Mouse (Mus musculus): Measurements from ENCODE around the gene Zfp976. TPM values are rescaled to one million over a fixed set of nuclear protein-coding genes. Genes with fewer than 3 reads are reported as not detected.
"Not testable (repeated sequence)": the region's sequence is repeated elsewhere in the genome, so short reads cannot be mapped to it uniquely, and the experiment has no call there.

Zfp976 gene
- total RNA-seq (2021), result 1 to 10 TPM; 3.9 to 4.7 TPM
- long read RNA-seq, experiment 1, partial matches to known transcripts, result 0 of 1 reads
- long read RNA-seq, experiment 1, other reads (novel, unspliced or antisense), result 1 of 1 reads
- long read RNA-seq, experiment 2, result 0 reads

DNA sequence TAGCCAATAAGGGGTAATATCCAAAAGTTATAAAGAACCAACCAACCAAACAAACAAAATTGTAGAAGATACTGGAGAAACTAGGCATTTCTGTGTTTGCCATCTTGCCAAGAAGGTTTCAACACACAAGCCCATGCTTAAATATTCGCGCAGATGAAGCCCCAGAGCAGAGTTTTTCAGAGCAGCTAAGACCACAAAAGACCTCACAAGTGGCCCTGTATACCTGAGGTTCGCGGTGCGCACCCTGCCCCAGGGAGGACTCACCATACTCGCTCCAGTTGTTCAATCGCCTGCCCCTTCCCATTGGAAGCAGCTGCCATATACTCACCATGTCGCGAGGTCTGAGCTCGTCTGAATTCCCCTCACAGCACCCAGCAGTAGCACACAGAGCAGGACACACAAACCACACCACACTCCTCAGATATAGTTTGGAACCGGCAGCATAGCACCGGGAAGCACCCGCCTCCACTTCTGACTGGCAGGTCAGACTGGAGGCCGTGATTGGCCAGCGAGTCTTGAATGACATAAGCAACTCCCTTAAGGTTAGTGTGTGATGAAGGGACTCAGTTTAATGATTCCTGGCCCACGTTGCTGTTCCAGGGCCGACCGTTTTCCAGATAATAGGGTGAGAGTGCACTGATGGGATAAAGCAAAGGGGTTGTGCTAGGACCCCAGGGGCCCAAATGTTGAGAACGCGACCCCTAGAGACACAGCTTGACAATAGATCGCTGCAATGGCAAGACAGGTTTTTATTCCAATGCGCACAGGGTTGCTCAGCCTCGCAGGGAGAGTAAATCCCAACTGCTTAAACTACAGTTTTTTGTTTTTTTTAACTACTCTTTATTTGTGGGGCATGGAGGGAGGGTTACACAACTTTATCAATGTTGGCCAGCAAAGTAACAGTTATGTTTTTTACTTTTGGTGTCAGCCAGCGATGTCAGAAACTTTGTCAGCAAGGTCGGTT is at the start of gene Zfp976:
Gene Zfp976, minus strand, starts transcription at position 437 of the 964 bp plus-strand sequence.
- DNase-seq (ENCODE audit: low spot score in 2 of 2), result peak; percentile 51 to 72
- Histone ChIP-seq H3K4me3 (peak within 1 kb of the TSS; percentile 51), H3K27ac (peak within 1 kb of the TSS; percentile 72; the same call in 1 of the 2 replicates)

DNA sequence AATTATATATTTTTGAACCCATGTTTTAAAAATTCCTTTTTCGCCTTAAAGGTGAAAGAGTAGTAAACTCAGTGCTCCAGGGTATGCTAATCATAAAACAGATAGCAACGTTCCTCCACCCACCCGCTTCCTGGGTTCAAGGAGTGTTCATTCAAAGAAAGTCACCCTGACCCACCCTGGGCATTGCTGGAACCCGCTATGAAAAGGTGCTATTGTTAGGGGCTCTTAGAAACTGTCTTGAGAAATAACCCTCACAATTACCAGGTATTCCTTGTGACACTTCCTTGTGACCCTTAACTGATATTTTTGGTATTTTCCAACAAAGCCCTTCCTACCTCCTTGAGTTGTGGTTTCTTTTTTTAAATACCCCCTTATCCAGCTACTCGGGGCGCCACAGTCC is 37.7 kb upstream of the Zfp976 start:
- not testable (repeated sequence) for DNase-seq (ENCODE audit: low spot score in 2 of 2); H3K27ac ChIP-seq; H3K4me3 ChIP-seq

- not testable (repeated sequence) for H3K4me3 ChIP-seq; DNase-seq (ENCODE audit: low spot score in 2 of 2); H3K27ac ChIP-seq
These were observed 37.3 kb upstream of the Zfp976 start for GRCm38 (mm10) chr7:42679646-42680045.

- peak; percentile 16; the same call in 1 of the 2 replicates for TF ChIP-seq CTCF (conservative IDR thresholded peaks at IDR 0.05)
- DNase-seq (ENCODE audit: low spot score in 2 of 2); H3K27ac ChIP-seq; H3K4me3 ChIP-seq: not testable (repeated sequence)
These were observed 17.8 kb upstream of the Zfp976 start for GRCm38 (mm10) chr7:42660140-42660539.

- not testable (repeated sequence) for H3K4me3 ChIP-seq; H3K27ac ChIP-seq; DNase-seq (ENCODE audit: low spot score in 2 of 2)
These were observed 12.8 kb upstream of the Zfp976 start for GRCm38 (mm10) chr7:42655211-42655610.

DNA sequence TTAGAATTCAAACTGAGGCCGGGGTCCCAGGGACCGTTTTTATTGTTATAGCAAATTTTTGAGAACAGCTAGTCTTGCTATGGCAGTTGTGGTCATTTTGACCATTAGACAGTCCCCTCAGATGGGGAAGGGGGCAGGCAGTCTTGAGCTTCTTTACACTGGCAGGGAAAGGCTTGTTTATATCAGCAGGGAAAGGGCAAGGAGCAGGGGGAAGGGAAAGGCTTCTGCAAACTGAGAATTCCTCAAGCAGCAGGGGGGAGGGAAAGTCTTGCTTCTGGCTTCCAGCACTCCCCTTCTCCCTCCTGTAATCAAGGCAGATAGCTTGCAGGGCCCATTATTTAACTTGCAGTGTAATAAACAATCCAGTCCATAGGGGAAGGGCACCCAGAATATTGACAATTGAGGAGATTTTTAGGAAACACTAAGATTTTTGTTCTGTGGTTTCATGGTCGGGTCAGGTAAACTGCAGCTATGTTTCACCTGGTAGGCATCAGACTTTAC is 782 bp upstream of the Zfp976 start:
- not testable (repeated sequence) for DNase-seq (ENCODE audit: low spot score in 2 of 2); H3K27ac ChIP-seq
- H3K4me3 ChIP-seq, result peak overlapping the region; percentile 51; the same call in 1 of the 2 replicates

- not testable (repeated sequence) for H3K4me3 ChIP-seq; DNase-seq (ENCODE audit: low spot score in 2 of 2); H3K27ac ChIP-seq
These were observed 11.4 kb downstream of the Zfp976 start for GRCm38 (mm10) chr7:42631031-42631430.

- DNase-seq (ENCODE audit: low spot score in 2 of 2); H3K4me3 ChIP-seq; H3K27ac ChIP-seq: not testable (repeated sequence)
These were observed 46.7 kb downstream of the Zfp976 start for GRCm38 (mm10) chr7:42595666-42596065.

DNA sequence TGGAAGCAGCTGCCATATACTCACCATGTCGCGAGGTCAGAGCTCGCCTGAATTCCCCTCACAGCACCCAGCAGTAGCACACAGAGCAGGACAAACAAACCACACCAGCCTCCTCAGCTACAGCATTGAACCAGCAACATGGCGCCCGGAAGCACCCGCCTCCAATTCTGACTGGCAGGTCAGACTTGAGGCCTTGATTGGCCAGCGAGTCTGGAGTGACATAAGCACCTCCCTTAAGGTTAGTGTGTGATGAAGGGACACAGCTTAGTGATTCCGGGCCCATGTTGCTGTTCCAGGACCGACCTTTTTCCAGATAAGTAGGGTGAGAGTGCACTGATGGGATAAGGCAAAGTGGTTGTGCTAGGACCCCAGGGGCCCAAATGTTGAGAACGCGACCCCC is 50.0 kb downstream of the Zfp976 start, which contains the start of gene Zfp977:
Gene Zfp977, minus strand, starts transcription at position 135 of the 400 bp plus-strand sequence.
- DNase-seq (ENCODE audit: low spot score in 2 of 2); H3K4me3 ChIP-seq; H3K27ac ChIP-seq: not testable (repeated sequence)

DNA sequence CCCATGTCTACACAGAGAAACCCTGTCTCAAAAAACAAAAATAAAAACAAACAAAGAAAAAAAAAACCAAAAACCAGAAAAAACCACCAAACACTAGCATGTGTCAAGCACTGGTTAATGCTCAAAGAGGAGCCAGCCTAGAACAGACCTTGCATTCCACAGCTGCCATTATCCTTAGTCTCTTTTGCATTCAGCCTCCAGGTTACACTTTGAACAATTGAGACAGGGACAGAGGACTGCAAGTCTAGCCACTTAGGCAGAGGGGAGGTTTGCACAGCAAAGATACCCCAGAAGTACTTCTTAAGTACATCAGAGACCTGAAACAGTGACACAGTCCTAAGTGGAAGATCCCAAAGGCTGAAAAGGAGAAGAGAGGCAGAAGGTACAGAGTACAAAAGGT is 51.1 kb downstream of the Zfp976 start:
- not testable (repeated sequence) for H3K27ac ChIP-seq; DNase-seq (ENCODE audit: low spot score in 2 of 2); H3K4me3 ChIP-seq

- H3K4me3 ChIP-seq, result no peak within 1 kb of the TSS
- TF ChIP-seq CTCF (conservative IDR thresholded peaks at IDR 0.05), result no peak
- DNase-seq (ENCODE audit: low spot score in 2 of 2), result no peak
- no peak within 1 kb of the TSS for H3K27ac ChIP-seq
These were observed 63.9 kb downstream of the Zfp976 start, which contains the start of gene Gm21028 for GRCm38 (mm10) chr7:42578488-42578887. Gm21028 (minus strand) TSS chr7:42578588.

Small RNA genes lying within 50 kb of the gene (microRNA-seq; reads per million reads assigned to microRNA genes)
- 0 reads per million in 2 experiments for gene Gm24938

Other genes starting within 250 kb of the Zfp976 start
- gene 4933421I07Rik, start 194.5 kb downstream of the Zfp976 start, total RNA-seq (2021), result not detected
- gene Zfp141, start 136.8 kb downstream of the Zfp976 start, total RNA-seq (2021), result 10 to 100 TPM; 20.8 TPM
- not detected for gene Gm21028, start 64.0 kb downstream of the Zfp976 start, total RNA-seq (2021)
- gene Zfp977, start 50.0 kb downstream of the Zfp976 start, total RNA-seq (2021), result 1 to 10 TPM; 2.3 to 2.4 TPM
- 1 to 10 TPM; 7.3 to 7.6 TPM for gene Zfp975, start 50.2 kb upstream of the Zfp976 start, total RNA-seq (2021)
- not detected for gene Gm17067, start 84.4 kb upstream of the Zfp976 start, total RNA-seq (2021)
- not detected for gene Vmn2r62, start 150.9 kb upstream of the Zfp976 start, total RNA-seq (2021)
- under 1 TPM; 0.08 to 0.12 TPM for gene Gm2381, start 224.6 kb upstream of the Zfp976 start, total RNA-seq (2021)